Mouse (Mus musculus): ENCODE measurements around the gene Zscan22. TPM values are rescaled to one million over a fixed set of nuclear protein-coding genes. Genes with fewer than 3 reads are reported as not detected.
"Not testable (repeated sequence)": the region's sequence is repeated elsewhere in the genome, so short reads cannot be mapped to it uniquely, and the experiment has no call there.

Zscan22 gene
- 2.3 and 2.5 TPM in 2 replicates for polyA plus RNA-seq (2015; fragmentation: Nextera tagmentation; extraction: Ambion mirVana)

GRCm38 (mm10) chr7:12897655-12898410 is at the start of gene Zscan22:
Gene Zscan22, plus strand, starts transcription at chr7:12897815.
- H3K4me2 ChIP-seq (ENCODE audit: low read depth, low read length): peak within 1 kb of the TSS; percentile 69
- H3K4me3 ChIP-seq (ENCODE audit: low read depth, low read length): peak within 1 kb of the TSS; percentile 58
- ATAC-seq (peak; percentile 100), DNase-seq (peak; percentile 88)
- peak within 1 kb of the TSS; percentile 19; the same call in 1 of the 2 replicates for H3K27ac ChIP-seq (ENCODE audit: low read depth)
- 5% methylated on average over 36 of the region's 36 CpGs for WGBS (ENCODE audit: insufficient replicate concordance)
- TF ChIP-seq EP300 (IDR thresholded peaks at IDR 0.05; ENCODE audit: low read depth): no peak
- TF ChIP-seq CTCF (IDR thresholded peaks at IDR 0.05; ENCODE audit: low read depth): no peak
- H3K36me3 ChIP-seq (replicated peaks; ENCODE audit: insufficient read depth, low read length): no peaks in the 10 kb centered on the region
- H3K27me3 ChIP-seq (ENCODE audit: insufficient read depth, low read length): no peaks in the 10 kb centered on the region
- H3K9ac ChIP-seq (replicated peaks): peak within 1 kb of the TSS; percentile 60
- peaks cover 7% of the 10 kb centered on the region; the same call in 1 of the 2 replicates for H3K4me1 ChIP-seq (ENCODE audit: insufficient read depth)
- H3K9me3 ChIP-seq (ENCODE audit: low read length): no peaks in the 10 kb centered on the region

- no peaks in the 10 kb centered on the region for H3K4me1 ChIP-seq (ENCODE audit: insufficient read depth)
- DNase-seq: no peak
- 14% methylated on average over 3 of the region's 3 CpGs for WGBS (ENCODE audit: insufficient replicate concordance)
Measured at GRCm38 (mm10) chr7:12874301-12874700, 23.3 kb upstream of the Zscan22 start.

GRCm38 (mm10) chr7:12880036-12880435 is 17.6 kb upstream of the Zscan22 start:
- DNase-seq: no peak
- Histone ChIP-seq H3K4me2 (ENCODE audit: low read depth, low read length) (no peak overlapping the region), H3K27me3 (ENCODE audit: insufficient read depth, low read length) (no peaks in the 10 kb centered on the region), H3K27ac (ENCODE audit: low read depth) (no peak overlapping the region), H3K9me3 (ENCODE audit: low read length) (no peaks in the 10 kb centered on the region), H3K9ac (replicated peaks) (no peak overlapping the region), H3K36me3 (replicated peaks; ENCODE audit: insufficient read depth, low read length) (0 out of 2 replicates have a peak, but pooled peaks cover 3% of the 10 kb centered on the region), H3K4me3 (ENCODE audit: low read depth, low read length) (no peak overlapping the region), H3K4me1 (ENCODE audit: insufficient read depth) (peaks cover 10% of the 10 kb centered on the region)
- no peak for TF ChIP-seq EP300 (IDR thresholded peaks at IDR 0.05; ENCODE audit: low read depth)
- TF ChIP-seq CTCF (IDR thresholded peaks at IDR 0.05; ENCODE audit: low read depth): no peak
- ATAC-seq: no peak

More at GRCm38 (mm10) chr7:12874301-12874700, 23.3 kb upstream of the Zscan22 start:
- Histone ChIP-seq H3K4me2 (ENCODE audit: low read depth, low read length) (no peak overlapping the region), H3K36me3 (replicated peaks; ENCODE audit: insufficient read depth, low read length) (no peaks in the 10 kb centered on the region), H3K9me3 (ENCODE audit: low read length) (no peaks in the 10 kb centered on the region), H3K27ac (ENCODE audit: low read depth) (no peak overlapping the region), H3K4me3 (ENCODE audit: low read depth, low read length) (no peak overlapping the region), H3K27me3 (ENCODE audit: insufficient read depth, low read length) (no peaks in the 10 kb centered on the region), H3K9ac (replicated peaks) (no peak overlapping the region)
- TF ChIP-seq EP300 (IDR thresholded peaks at IDR 0.05; ENCODE audit: low read depth) (no peak), CTCF (IDR thresholded peaks at IDR 0.05; ENCODE audit: low read depth) (peak; percentile 59)
- no peak for ATAC-seq

GRCm38 (mm10) chr7:12880497-12880896 is 17.1 kb upstream of the Zscan22 start:
- H3K27ac ChIP-seq (ENCODE audit: low read depth); ATAC-seq; H3K9me3 ChIP-seq (ENCODE audit: low read length); H3K9ac ChIP-seq (replicated peaks); H3K27me3 ChIP-seq (ENCODE audit: insufficient read depth, low read length); DNase-seq; H3K36me3 ChIP-seq (replicated peaks; ENCODE audit: insufficient read depth, low read length); H3K4me1 ChIP-seq (ENCODE audit: insufficient read depth): not testable (repeated sequence)
- Histone ChIP-seq H3K4me3 (ENCODE audit: low read depth, low read length) (peak overlapping the region; percentile 75), H3K4me2 (ENCODE audit: low read depth, low read length) (peak overlapping the region; percentile 90)
- WGBS (ENCODE audit: insufficient replicate concordance): 35% methylated on average over 8 of the region's 8 CpGs

GRCm38 (mm10) chr7:12880911-12881660 is 16.5 kb upstream of the Zscan22 start, which contains the start of gene Zfp128:
Gene Zfp128, plus strand, starts transcription at chr7:12881177.
- H3K4me2 ChIP-seq (ENCODE audit: low read depth, low read length): peak within 1 kb of the TSS; percentile 90
- peak; percentile 93 for DNase-seq
- peaks cover 11% of the 10 kb centered on the region; the same call in 1 of the 2 replicates for H3K36me3 ChIP-seq (replicated peaks; ENCODE audit: insufficient read depth, low read length)
- peak; percentile 36 for TF ChIP-seq CTCF (IDR thresholded peaks at IDR 0.05; ENCODE audit: low read depth)
- no peak for TF ChIP-seq EP300 (IDR thresholded peaks at IDR 0.05; ENCODE audit: low read depth)
- H3K4me1 ChIP-seq (ENCODE audit: insufficient read depth): peaks cover 10% of the 10 kb centered on the region
- H3K4me3 ChIP-seq (ENCODE audit: low read depth, low read length): peak within 1 kb of the TSS; percentile 75
- peak within 1 kb of the TSS; percentile 64 for H3K9ac ChIP-seq (replicated peaks)
- 0 out of 2 replicates have a peak within 1 kb of the TSS, but pooled peaks have one; percentile 12 for H3K27ac ChIP-seq (ENCODE audit: low read depth)
- ATAC-seq: peak; percentile 100
- no peaks in the 10 kb centered on the region for H3K27me3 ChIP-seq (ENCODE audit: insufficient read depth, low read length)
- no peaks in the 10 kb centered on the region for H3K9me3 ChIP-seq (ENCODE audit: low read length)
- WGBS (ENCODE audit: insufficient replicate concordance): under 1% methylated on average over 35 of the region's 35 CpGs

- TF ChIP-seq EP300 (IDR thresholded peaks at IDR 0.05; ENCODE audit: low read depth) (no peak), CTCF (IDR thresholded peaks at IDR 0.05; ENCODE audit: low read depth) (no peak)
- Histone ChIP-seq H3K27me3 (ENCODE audit: insufficient read depth, low read length) (no peaks in the 10 kb centered on the region), H3K9me3 (ENCODE audit: low read length) (no peaks in the 10 kb centered on the region), H3K4me3 (ENCODE audit: low read depth, low read length) (no peak overlapping the region), H3K4me2 (ENCODE audit: low read depth, low read length) (no peak overlapping the region), H3K4me1 (ENCODE audit: insufficient read depth) (peaks cover 4% of the 10 kb centered on the region), H3K36me3 (replicated peaks; ENCODE audit: insufficient read depth, low read length) (peaks cover 37% of the 10 kb centered on the region), H3K27ac (ENCODE audit: low read depth) (no peak overlapping the region), H3K9ac (replicated peaks) (no peak overlapping the region)
- WGBS (ENCODE audit: insufficient replicate concordance): 81% methylated on average over 12 of the region's 12 CpGs
- ATAC-seq (no peak), DNase-seq (no peak)
Measured at GRCm38 (mm10) chr7:12886563-12887266, 10.9 kb upstream of the Zscan22 start.
